Mouse (Mus musculus): ENCODE results near the gene Mmp8. TPM values are rescaled to one million over a fixed set of nuclear protein-coding genes. Genes with fewer than 3 reads are reported as not detected.

Gene Mmp8
- total RNA-seq, 2 experiments from 2014 or later: not detected

DNA sequence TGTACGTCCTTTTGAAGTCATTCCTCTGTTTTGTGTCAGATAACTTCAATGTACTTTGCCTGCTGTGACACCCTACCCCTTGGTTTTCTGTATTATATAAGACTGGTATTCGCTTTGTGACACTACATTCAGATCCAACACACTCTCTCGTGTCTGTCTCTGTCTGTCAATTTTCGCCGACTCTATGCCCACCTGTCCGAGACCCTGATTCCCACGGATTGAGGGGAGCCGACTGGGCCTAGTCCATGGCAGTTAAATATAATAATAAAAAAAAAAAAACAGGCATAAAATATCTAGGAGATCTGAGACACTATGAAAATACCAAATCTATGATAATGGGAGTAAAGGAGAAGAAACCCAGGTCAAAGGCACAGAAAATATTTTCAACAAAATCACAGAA is 31.8 kb downstream of the Mmp8 start:
- DNase-seq: no peak
- intact Hi-C loops (cut with DNase I): no loop called here

GRCm38 (mm10) chr9:7593272-7593812 is 35.1 kb downstream of the Mmp8 start:
- no peak for DNase-seq
- intact Hi-C loops (cut with DNase I): no loop called here

DNA sequence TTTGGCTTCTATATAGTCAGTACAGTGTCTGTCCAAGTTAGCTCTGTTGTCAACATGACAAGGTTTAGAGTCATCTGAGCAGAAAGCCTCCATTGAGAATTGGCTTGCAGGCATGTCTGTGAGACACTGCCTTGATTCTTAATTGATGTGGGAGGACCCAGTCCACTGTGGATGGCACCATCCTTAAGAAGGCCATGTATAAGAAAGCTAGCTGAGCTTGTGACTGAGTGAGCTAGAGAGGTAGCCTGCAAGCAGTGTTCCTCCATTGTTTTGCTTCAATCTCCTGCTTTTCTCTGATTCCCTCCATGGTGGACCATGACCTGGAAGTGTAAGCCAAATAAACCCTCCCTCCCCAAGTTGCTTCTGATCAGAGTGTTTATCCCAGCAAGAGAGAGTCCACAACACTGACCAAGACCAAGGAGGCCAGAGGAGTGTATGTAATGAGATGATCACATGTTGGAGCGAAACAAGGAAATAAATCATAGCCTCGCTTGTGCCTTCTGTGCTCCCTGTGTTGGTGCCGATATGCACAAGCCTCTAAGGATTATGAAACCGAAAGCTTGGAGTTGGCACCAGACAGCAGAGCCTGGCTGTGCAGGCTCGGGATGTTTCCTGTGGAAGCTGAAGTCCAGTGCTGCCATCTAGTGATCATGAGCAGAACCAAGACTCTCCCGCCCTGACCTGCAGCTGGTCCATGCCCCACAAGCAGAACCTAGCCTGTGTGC is 36.7 kb downstream of the Mmp8 start:
- intact Hi-C loops (cut with DNase I): loop anchor here (2.0 kb wide), 1 partner anchor 42 kb away; no protein-coding TSS in a partner anchor
- DNase-seq: peak; percentile 64 to 76

- intact Hi-C loops (cut with DNase I): loop anchor here (5.0 to 10.0 kb wide), 2 partner anchors 112 to 294 kb away; no protein-coding TSS in a partner anchor
- peak; percentile 39 to 43 for DNase-seq
These were observed 44.9 kb downstream of the Mmp8 start for GRCm38 (mm10) chr9:7602982-7603742.

GRCm38 (mm10) chr9:7604005-7604404 is 45.7 kb downstream of the Mmp8 start:
- intact Hi-C loops (cut with DNase I): loop anchor here (5.0 to 10.0 kb wide), 2 partner anchors 111 to 293 kb away; no protein-coding TSS in a partner anchor
- DNase-seq: no peak

- intact Hi-C loops (cut with DNase I): loop anchor here (10.0 kb wide), 1 partner anchor 109 kb away; no protein-coding TSS in a partner anchor
These were observed 47.4 kb downstream of the Mmp8 start for GRCm38 (mm10) chr9:7605638-7606037.

More at GRCm38 (mm10) chr9:7605638-7606037, 47.4 kb downstream of the Mmp8 start:
- DNase-seq: no peak

Other genes starting within 250 kb of the Mmp8 start
- not detected for gene Mmp12, start 214.1 kb upstream of the Mmp8 start, total RNA-seq (2021)
- gene Mmp1b, start 170.4 kb upstream of the Mmp8 start, total RNA-seq (2021): not detected
- under 1 TPM; 0.15 to 0.18 TPM for gene Mmp3, start 112.6 kb upstream of the Mmp8 start, total RNA-seq (2021)
- gene Mmp10, start 56.1 kb upstream of the Mmp8 start, total RNA-seq (2021): not detected
- gene Mmp27, start 12.9 kb downstream of the Mmp8 start, total RNA-seq (2021): under 1 TPM; 0.25 to 0.28 TPM
- gene Mmp20, start 69.8 kb downstream of the Mmp8 start, total RNA-seq (2021): not detected
- not detected for gene Mmp7, start 133.6 kb downstream of the Mmp8 start, total RNA-seq (2021)
- 10 to 100 TPM; 17.2 to 21.2 TPM for gene Tmem123, start 205.6 kb downstream of the Mmp8 start, total RNA-seq (2021)

Data from gastrocnemius, postnatal 36 days (tissue).